Comparison of ENCODE assay signal across 25 mouse cellular contexts in the genomic region with DNA sequence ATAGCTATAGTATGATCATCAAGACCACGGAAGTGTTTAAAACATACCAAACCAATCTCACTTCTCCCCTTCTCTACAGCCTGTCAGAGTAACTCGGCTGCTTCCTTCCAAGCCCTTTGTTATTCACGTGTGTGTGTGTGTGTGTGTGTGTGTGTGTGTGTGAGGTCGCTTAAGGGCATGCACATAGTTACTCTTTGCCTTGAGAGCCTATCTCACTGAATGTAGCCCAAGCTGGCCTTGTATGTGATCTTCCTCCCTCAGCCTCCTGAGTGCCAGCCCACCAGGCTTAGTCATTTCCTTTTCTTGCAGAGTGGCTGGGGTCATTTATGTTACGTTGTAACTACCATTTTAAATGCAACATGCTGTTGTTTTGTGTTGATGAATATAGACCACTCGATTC. TPM values are rescaled to one million over a fixed set of nuclear protein-coding genes. Genes with fewer than 3 reads are reported as not detected.
"Had no signal": no experiment of that assay in that cellular context is flagged by ENCODE, and none has a peak within 500 bp of the region (broad histone marks: within the 10 kb centered on the region; RNA-seq: fewer than 3 reads in every experiment).

No protein-coding gene starts in this region.

- H3K9ac ChIP-seq: lung, embryonic 14.5 days; midbrain, embryonic 13.5 days; neural tube, embryonic 13.5 days; neural tube, embryonic 15.5 days had no signal

- ATAC-seq: midbrain, embryonic 13.5 days; midbrain, embryonic 16.5 days had no signal

- H3K4me1 ChIP-seq: midbrain, embryonic 13.5 days; neural tube, embryonic 13.5 days; neural tube, embryonic 15.5 days had no signal

- H3K27ac ChIP-seq: macrophage; midbrain, embryonic 13.5 days; neural tube, embryonic 13.5 days; neural tube, embryonic 15.5 days had no signal

- H3K4me3 ChIP-seq: midbrain, embryonic 13.5 days; myocyte; neural tube, embryonic 13.5 days; neural tube, embryonic 15.5 days had no signal

- H3K4me2 ChIP-seq: lung, embryonic 14.5 days; midbrain, embryonic 11.5 days; midbrain, embryonic 13.5 days; neural tube, embryonic 13.5 days; neural tube, embryonic 15.5 days had no signal

- H3K27me3 ChIP-seq: midbrain, embryonic 13.5 days; neural tube, embryonic 13.5 days; neural tube, embryonic 15.5 days had no signal

- DNase-seq: lung, adult 18-20 months; lung, embryonic 14.5 days; lung, postnatal 10 days; retina, postnatal 1 day; right cerebral cortex, adult 18-20 months; right cerebral cortex, postnatal 25 days; right cerebral cortex, postnatal 4 days; spleen, adult 18-20 months; thymus, adult 18-20 months; thymus, postnatal 14 days; thymus, postnatal 36 days had no signal

- H3K36me3 ChIP-seq: midbrain, embryonic 13.5 days; neural tube, embryonic 13.5 days; neural tube, embryonic 15.5 days had no signal

- H3K9me3 ChIP-seq: midbrain, embryonic 13.5 days; neural tube, embryonic 13.5 days; neural tube, embryonic 15.5 days had no signal

RNA-seq across cellular contexts. Expression of a gene that starts 20.1 kb away (rescaled TPM):
- total RNA-seq: megakaryocyte progenitor cell, adult 5-6 weeks had no signal
- polyA plus RNA-seq: liver, embryonic 16.5 days; lung, embryonic 14.5 days; lung, embryonic 16.5 days; macrophage; midbrain, embryonic 11.5 days; midbrain, embryonic 13.5 days; midbrain, embryonic 16.5 days; neural tube, embryonic 11.5 days; neural tube, embryonic 13.5 days; neural tube, embryonic 15.5 days; stomach, embryonic 14.5 days; stomach, embryonic 16.5 days; thymus, postnatal 0 days had no signal

RNA-seq across cellular contexts. Expression of a gene that starts 32.3 kb away (rescaled TPM):
- polyA plus RNA-seq: liver, embryonic 16.5 days; lung, embryonic 14.5 days; macrophage; midbrain, embryonic 13.5 days had no signal
